Mouse (Mus musculus) ovary, postnatal 10 days (tissue): Measurements from ENCODE around the gene Gm3147.
"Not testable (repeated sequence)": the region's sequence is repeated elsewhere in the genome, so short reads cannot be mapped to it uniquely, and the experiment has no call there.

Experiments used
- DNase-seq: peaks from one replicate; pipeline ENCODE4 v3.0.0; 2022; ENCODE audit warnings: low spot score

Gene Gm3147

DNA sequence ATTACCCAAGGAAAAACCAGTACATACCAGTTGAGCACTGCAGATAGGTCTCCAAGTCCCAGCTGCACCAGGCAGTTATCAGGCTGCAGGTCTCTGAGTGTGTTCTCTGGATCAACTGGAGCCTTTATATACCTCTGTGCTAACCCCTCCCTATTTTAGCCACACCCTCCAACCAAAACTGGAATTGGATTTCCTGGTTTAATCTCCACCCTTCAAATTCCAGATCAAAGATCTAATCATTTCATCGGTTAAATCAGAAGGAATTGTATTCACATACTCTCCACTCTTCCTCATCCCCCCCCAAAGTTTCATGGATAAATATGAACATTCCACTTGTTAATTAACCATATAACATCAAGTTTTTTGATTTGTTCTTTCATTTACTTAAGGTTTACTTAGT, at the start of gene Gm3147:
Gene Gm3147 (minus strand): TSS at position 101 of the 400 bp plus-strand sequence.
- DNase-seq = not testable (repeated sequence)

DNA sequence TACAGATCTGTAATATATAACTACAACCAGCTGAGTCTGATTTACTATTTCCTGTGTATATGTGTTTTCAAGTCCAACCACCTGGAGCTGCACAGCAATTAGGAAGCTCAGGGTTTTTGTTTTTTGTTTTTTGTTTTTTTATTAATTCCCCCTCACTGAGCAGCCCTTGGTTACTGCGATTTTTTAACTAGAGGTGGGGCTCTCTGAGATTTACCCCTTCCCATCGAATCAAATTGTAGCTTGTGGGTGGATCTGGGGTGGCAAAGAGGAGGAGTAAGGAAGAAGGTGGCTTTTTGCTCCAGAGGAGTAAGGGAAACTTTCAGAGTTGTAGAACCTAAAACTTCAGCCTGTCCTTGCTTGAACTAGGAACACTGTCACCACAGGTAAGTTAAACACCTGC, 31.9 kb upstream of the Gm3147 start, which contains the start of gene Gm6205:
Gene Gm6205 (plus strand): TSS at position 301 of the 400 bp plus-strand sequence.
- not testable (repeated sequence) for DNase-seq

DNA sequence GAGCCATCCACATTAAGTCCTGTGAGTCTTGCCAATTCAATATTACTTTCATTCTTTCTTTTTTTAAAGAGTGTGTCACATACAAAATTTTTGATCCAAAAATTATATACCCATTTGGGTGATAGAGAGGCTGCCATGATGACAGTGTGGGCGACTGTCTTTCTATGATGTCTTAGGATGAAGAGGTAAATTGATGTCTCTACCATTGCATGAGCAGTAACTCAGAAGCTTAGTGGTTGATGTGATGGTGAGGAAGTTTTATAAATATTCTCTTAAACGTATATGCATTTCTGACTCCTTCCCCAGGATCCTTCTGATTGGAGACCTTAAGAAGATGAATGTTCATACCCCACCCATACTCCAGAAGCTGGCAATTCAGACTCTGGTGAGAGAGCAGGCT, 7.5 kb upstream of the Gm3147 start, which contains the start of gene Gm6509:
Gene Gm6509 (plus strand): TSS at position 301 of the 400 bp plus-strand sequence.
- not testable (repeated sequence) for DNase-seq
